Mouse (Mus musculus) CD4-positive helper T cell, adult 2 months (primary cell): ENCODE results near the gene Srpk1.

Experiments used
- DNase-seq: peaks from one replicate; pipeline ENCODE4 v3.0.0-alpha.2; 2012; ENCODE audit warnings: low read depth, missing footprints, low spot score

Gene Srpk1

DNA sequence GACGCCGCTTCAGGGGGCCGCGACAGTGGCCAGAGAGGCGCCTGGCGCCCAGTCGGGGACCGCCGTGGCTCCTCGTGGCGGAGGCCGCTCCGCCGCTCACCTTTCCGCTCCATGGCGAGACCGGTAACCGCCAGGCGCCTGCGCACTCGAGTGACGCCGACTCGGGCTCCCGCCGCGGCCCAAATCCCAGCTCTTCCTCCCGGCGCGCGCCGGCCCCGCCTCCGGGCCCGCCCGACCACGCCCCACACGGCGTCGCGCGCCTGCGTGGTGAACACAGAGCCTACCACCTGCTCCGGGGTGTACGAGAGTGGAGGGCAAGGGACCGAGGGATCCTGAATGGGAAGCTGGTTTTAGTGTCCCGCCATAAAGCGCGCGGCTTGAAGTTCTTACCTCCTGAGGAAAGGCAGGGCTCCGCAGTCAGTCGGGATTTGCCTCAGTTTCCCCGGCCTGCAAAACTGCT, at the start of gene Srpk1:
Gene Srpk1, minus strand, starts transcription at position 410 of the 460 bp plus-strand sequence.
- peak; percentile 94 for DNase-seq

DNA sequence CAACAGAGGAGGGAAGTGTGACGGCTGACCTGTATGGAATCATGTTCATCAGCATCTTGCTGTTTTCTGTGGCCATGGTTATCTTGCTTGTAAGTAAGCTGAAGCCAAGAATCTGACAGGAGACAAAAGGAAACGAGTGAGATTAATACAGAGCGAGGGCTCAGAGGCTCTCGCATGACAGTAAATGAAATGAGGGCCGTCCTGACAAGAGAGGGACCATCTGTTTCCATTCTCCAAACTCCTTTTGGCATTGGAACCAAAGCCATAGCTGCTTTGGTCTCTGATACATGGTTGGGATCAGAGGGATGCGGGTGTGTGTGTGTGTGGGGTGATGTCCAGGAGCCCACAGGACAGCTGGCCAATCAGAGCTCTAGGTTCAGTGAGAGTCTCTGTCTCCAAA, 37.1 kb upstream of the Srpk1 start:
- DNase-seq: no peak

DNA sequence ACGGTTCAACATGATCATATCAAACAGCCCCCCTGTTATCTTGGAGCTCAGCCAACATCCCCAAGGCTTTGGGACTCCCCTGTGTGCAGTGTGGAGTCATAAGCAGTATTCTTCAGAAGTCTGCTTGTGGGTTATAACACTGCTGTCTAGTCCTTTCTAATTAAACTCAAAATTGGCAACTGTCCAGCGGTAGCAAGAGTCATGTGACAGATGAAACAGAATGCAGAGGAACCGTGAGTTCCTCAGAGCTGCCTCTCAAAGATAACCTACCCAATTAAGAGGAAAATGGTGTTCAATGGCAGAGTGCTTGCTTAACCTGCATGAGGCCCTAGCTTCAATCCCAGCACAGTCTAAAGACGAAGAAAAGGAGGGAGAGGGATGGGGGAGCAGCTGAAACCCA, 35.4 kb upstream of the Srpk1 start:
- peak; percentile 82 for DNase-seq

DNA sequence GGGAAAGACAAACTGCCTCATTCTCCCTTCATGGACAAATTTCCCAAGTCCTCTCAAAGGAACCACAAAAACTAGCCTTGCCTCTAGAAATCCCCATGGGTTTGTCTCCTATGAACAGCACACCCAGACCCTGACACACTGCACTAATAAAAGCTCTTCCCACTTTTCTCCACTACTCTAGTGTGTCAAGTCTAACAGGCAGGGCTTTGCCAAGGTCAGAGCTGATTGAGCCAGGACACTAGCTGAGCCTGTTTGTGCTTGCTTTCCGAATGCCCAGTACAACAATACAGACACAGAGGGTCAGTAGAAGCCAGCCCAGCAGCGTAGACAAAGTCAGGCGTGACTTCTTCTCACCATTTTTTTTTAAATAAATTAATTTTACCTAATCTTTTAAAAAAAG, 27.8 kb upstream of the Srpk1 start:
- DNase-seq: no peak

DNA sequence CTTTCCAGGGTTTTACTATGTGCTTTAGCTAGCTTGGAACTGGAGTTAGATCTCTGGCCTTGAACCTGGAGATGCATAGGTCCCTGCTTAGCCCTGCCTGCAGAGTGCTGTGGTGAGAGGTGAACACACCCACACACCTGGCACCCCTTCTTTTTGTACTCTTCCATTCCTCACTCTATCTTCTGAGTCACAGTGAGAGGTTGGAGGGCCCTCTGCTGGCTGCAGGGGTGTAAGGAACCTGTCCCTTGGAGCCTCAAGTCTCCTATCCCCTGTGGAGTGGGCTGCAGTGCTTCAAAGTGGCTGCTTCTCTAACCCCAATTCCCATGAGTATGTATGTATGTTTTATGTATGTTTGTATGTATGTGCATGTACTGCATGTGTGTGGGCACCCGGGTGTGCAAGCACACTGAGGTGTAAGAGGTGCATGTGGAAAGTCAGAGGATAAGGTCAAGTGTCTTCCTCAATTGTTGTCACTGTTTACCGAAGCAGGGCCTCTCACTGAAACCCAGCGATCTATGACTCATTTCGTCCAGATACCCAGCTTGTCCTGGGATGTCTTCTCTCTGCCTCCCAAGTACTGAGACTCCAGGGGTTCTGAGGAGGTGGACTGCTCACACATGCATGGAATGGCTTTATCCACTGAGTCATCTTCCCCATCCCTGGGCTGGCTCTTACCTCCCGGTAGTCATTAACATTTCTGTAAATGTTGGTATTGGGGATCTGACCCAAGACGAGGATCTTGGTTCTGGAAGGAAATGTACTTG, 26.3 kb upstream of the Srpk1 start:
- DNase-seq: peak; percentile 73

DNA sequence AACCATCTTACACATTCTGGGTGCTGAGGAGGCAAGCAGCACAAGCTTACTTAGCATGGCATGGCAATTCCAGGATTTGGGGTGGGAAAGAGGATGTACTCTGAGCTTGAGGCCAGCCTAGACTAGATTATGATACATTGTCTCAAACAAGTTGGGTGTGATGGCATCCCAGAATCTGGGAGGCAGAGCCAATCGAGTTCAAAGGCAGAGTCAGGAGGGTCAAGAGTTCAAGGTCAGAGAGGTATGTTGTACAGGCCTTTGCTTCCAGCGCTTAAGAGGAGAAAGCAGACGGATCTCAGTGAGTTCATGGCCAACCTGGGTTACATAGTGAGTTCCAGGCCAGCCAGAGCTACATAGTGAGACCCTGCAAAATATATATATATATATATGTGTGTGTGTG, 23.7 kb upstream of the Srpk1 start:
- DNase-seq: no peak

DNA sequence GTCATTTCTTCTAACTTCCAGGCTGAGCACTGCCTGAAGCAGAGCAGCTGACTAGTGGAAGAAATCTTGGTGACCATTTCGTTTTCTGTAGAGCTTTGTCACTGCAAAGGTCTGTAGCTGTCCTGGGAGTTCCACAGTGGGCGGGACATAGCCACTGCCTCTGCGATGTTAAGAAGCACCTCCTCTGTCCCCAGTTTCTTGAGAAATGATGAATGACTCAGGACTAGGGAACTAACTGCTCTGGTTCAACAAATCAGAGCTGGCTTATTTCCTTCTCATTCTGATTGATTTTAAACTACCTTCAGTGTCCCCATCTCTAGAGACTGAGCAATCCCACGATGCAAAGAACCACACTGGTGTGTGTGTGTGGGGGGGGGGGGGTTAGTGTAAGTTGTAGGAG, 21.6 kb upstream of the Srpk1 start:
- no peak for DNase-seq

DNA sequence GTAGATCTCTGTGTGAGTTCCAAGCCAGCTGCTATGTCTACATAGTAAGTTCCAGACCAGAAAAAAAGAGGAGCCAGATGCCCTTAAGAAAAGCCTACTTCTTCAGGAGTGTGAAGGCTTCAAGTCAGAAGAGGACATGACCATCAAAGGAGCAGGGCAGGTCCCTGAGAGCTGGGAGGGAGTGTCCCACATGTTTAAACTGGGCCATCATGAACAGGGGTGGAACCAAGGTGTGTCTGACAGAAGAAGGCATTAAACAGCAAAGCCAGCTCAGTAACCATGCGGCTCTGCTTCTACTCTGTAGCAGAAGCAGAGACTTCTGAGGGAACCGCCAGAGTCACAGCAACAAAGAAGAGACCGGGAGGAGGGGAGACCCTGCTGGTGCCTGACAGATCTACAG, 21.2 kb upstream of the Srpk1 start:
- peak; percentile 39 for DNase-seq

DNA sequence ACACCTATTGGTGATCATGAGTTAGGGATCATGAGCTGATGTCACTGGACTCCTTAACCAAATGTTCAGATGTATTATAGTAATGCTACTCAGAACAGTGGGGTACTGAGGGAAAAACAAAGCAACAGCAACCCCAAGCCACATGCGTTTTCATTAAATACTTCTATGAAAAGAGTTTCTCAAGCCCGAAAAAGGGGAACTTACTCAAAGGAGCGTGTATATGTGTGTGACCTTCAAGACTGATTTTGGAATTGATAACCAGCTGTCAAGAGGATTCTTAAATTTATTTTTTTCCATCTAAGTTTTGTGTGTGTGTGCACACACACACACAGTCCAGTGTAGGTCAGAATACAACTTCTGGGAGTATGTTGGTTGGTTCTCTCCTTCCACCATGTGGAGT, 17.6 kb upstream of the Srpk1 start:
- no peak for DNase-seq

DNA sequence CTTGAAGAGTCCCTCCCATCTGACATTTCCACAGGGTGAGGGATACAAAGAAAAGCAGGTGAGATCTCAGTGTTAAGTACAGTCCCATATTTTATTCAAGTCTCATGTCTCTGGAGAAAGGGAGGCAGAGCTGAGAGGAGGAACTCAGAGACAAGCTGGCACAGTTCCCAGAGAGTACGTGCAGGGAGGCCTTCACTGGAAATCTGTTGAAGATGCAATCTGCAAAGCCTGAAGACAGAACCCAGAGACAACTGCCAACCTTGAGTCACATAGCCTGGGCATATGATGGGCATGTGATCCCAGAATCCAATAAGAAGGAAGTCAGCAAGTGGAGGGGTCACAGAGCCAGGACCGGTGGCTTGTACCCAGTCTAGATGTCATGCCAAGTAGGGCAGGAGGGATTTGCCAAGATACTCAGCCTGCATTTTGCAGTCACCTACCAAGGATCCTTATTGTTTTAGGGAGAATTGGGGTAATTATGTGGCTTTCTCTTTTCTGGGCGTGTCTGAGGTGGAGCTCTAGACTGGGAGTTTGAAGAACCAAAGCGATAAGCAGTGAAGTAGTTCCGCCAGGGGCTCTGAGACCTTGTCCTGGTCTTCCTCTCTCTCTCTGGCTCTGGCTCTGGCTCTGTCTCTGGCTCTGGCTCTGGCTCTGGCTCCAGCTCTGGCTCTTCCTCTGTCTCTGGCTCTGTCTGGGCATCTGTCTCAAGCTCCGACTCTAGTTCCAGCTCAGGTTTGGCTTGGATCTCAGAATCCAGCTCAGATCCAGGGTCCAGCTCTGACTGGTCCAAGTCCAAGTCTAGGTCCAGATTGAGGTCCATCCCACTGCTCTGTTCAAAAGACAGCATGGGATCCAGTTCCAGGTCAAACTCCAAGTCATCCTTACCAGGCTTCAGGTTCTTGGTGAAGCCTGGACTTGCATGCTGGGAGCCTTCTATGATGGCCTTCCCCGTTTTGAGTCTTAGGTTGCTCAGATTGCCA, 15.5 kb upstream of the Srpk1 start:
- DNase-seq: no peak

DNA sequence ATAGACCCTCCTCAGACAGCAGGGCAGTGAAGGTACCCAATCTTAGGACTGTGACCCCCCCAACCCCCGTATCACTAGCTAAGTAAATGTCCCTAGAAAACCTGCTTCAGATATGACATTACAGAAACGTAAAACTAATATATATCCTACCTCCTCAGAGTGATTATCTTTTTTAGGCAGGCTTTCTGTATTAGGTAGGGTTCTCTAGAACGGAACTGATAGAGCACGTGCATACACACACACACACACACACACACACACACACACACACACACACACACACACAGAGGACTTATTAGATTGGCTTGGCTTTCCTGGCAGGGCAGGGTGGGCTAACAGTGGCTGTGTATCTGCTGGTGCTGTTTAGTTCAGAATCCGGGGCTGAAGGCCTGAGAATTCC, 13.3 kb upstream of the Srpk1 start:
- DNase-seq: no peak

DNA sequence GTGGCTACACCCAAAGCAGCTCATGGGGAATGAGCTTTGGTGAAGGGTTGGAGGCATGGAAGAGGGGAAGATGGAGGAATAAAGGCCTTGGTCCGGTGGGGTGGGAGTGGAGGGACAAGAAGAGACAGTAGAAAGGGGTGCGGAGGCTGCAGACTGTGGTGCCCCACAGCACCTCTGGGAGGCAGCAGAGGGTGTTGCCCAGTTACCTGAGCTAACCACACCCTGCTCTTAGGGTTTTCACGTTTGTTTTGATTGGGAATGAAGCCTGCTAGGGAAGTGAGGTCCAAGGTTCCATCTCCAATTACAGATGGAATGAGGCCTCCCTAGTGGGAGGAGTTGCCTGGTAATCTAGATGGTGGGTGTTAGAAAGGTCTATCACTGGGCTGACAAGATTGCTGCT, 6.6 kb upstream of the Srpk1 start:
- no peak for DNase-seq

DNA sequence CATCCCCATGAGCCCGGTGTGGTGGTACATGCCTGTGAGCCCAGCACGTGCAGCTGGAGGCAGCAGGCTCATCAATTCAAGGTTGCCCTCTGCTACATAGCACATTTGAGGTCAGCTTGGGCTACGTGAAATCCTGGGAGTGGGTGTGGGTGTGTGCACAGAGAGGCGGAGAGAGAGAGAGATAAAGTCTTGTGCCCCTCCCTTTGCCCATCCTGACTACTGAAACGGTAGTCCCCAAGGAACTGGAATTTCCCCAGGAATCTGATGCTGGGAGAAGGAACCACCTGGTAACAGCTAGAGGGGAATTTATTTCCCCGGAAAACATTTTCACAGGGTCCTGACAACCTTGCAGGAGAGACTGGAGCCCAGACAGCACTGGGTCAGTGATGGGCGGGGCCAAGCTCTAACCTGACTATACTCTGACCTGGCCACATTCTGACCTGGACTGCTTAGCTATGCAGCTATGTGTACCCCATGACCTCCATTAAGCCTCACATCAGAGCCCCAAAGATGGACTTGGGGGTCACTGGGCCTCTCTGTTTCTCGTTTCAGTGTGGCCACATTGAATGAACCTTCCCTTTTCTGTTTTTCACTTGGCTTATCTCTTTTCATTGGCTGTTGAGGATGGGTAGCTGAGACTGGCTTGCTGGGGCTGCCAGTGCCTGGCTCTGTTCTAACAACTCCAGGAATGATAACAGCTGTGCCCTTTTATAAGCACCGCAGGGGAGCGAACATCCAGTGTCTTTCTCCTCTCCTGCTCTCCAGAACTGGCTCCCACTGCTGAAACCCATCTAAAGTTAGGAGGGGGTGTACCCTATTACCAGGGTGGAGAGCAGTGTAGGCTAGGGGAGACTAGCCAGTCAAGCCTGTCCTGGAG, 6.0 kb upstream of the Srpk1 start:
- DNase-seq: no peak

DNA sequence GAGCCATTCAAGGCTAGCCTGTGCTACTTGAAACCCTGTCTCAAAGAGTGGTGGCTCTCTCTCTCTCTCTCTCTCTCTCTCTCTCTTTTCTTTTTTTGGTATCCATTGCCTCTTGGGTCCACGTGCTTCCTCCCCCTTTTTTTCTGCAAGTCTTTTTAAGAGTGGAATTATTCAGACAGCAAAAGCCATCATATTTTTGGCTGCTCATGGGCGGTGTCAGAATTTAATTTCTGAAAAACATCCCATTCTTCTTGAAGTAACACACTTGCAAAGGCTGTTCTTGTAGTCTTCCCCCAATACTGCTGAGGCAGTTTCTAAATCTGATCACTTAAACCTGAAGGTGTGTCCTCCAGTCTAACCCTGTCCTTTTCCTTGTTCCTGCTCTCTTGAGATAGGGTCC, 4.4 kb upstream of the Srpk1 start:
- DNase-seq: no peak

DNA sequence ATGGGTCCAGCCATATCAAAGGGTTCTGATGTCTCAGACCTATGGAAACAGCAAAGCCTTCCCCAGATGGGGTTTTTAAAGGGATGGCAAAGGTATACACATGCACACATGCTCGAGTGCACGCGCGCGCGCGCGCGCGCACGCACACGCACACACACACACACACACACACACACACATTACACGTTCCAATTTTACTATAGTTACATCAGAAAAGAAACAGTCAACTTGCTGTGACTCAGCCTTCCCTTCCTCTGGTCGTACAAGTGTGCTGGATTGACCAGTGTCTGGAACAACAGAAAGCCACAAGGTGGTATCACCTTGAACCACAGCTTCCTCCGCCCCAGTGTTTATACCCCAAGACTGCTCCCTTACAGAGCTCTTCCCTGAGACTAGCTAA, 2.8 kb upstream of the Srpk1 start:
- DNase-seq: peak; percentile 67

DNA sequence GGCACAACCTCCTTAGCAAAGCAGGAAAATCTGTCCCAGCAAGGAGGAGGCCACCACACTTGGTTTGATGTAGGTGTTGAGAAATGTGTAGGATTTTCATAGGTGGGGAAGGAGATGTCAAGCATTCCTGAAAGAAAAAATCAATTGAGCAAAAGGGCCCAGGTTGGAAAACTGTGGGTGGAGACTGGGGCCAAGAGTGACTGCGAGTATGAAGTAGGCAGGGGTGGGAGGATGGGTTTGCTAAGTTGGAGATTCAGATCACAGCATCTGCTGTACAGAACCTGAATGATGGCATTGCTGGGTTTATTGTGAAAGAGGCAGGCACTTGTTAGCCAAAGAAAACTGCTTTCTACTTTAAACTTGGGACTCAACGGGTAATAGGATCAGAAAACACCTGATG, 2.3 kb upstream of the Srpk1 start:
- DNase-seq: no peak

DNA sequence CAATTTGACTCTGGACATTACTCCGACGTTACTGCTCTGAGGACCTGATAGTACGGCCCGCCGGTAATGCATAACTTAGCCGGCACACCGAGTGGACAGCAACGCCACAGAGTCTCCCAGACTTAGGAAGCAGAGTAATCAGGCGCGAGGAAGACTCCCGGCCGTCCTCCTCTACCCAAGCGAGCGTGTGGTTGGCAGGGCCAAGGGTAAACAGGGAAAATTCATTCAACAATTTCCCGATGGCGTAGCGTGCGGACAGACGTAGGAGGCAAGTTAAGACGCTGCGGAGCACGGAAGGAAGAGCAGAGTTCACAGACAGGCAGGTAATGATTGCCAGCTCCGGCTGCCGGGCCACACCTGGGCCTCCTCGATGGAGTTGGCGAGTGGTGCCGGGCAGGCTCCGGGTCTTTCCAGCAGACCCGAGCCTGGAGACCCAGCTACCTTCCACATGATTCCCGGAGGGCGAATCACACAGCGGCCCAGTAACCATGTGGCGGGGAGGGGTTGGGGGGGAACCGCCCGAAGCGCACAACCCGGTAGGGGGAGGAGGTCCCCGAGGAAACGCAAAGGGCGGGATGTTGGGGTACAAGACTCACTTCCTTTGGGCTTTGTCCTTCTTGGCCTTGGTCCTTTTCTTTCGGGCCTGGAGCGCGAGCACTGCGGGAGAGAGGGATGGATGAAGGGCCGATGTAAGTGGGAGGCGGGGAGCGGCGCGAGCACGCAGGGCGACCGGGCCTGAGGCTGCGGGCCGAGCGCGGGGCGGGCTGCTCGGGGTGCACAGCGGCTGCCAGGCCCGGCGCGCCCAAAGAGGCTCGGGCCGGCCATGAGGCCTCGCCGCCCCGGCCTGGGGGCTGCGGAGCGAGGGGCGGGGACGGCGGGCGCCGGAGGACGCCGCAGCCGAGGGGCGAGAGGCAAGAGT, 869 bp downstream of the Srpk1 start:
- peak; percentile 80 for DNase-seq

DNA sequence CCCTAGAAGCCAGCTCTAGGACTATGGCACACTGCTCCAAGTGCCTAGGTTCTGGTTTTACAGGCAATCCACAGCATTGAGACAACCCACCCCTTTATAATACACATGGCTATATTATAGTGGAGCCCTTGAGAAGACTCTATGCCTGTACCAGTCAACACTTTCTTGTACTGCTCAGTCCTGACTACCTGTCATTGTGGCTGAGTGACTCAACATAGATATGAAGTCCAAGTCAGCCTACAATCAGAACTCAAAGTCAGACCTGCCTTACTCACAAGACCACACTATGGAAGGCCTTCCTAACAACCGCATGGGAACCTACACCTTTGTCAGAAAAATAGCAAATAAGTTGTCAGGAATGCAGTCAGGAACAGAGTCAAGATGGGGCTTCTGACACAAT, 3.7 kb downstream of the Srpk1 start:
- DNase-seq: no peak

DNA sequence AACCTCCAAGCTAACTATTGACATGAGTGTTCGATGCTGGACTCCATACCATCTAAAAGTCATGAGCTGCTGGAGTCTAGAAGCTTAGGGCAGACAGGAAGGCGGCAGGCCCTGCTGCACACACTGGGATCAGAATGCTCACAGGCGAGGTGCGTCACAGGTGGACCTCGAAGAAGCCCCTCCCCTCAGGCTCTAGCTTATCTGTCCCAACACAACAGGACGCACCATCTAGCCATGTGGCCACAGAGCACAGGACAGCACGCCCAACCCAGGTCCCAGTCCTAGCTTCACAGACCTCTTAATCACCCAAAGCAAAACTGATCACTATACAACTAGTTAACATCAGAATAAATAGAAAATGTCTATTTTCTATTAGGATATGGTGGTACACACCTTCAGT, 4.4 kb downstream of the Srpk1 start:
- DNase-seq: no peak

DNA sequence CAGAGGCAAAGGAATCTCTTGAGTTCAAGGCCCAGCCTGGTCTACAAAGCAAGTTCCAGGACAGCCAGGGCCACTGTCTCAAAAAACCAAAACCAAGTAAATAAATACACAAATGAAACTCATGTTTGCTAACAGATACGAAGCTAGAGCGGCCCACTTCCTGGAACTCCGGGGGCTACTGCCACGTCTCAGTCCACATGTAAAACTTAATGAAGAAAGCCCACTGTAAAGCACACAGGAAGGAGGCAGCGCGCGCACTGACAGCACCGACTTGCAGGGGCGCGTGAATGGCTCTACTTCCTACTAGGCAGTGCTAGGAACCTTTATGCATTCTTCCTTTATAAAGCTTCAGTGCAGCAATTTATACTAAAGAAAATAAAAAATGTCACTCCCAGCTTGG, 4.9 kb downstream of the Srpk1 start:
- DNase-seq: peak; percentile 38

DNA sequence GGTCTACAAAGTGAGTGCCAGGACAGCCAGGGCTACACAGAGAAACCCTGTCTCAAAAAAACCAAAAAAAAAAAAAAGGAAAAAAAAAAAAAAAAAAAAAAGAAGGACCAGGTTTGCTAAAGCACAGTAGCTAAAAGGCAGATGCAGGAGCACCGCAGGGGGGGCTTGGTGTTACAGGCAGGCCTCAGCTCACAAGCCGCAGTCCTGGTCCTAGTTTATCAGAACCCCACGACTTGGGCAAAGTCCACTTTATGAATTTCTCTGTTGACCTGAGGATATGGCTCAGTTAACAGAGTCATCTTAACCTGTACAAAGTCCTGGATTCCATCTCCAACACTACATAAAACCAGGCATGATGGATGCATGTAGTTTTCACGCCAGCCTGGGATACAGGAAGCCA, 7.2 kb downstream of the Srpk1 start:
- DNase-seq: no peak
